Mouse (Mus musculus) G1E-ER4 (cell line): ENCODE results near the gene Ppm1h. TPM values are rescaled to one million over a fixed set of nuclear protein-coding genes. Genes with fewer than 3 reads are reported as not detected.

Experiments used
- GATA1 ChIP-seq: IDR thresholded peaks from one replicate; pipeline ENCODE4 v1.8.0; 2012; ENCODE audit warnings: low read length, inconsistent platforms
- polyA plus RNA-seq: library from polyadenylated mRNA; stranded (reverse); fragments of >175 nt; gene quantifications from 2 replicates; pipeline ENCODE4 v1.2.3, GENCODE M21; 2012

Ppm1h gene
- polyA plus RNA-seq, 1 experiment: not detected

GRCm38 (mm10) chr10:122887528-122888183 is 209.1 kb downstream of the Ppm1h start:
- TF ChIP-seq GATA1: no peak

- no peak for TF ChIP-seq GATA1
These were observed 212.3 kb downstream of the Ppm1h start for GRCm38 (mm10) chr10:122890682-122891350.

GRCm38 (mm10) chr10:122891461-122891860 is 212.9 kb downstream of the Ppm1h start:
- TF ChIP-seq GATA1: no peak

GRCm38 (mm10) chr10:122894555-122895069 is 216.1 kb downstream of the Ppm1h start:
- no peak for TF ChIP-seq GATA1

GRCm38 (mm10) chr10:122895121-122895770 is 216.7 kb downstream of the Ppm1h start:
- no peak for TF ChIP-seq GATA1

- no peak for TF ChIP-seq GATA1
These were observed 221.4 kb downstream of the Ppm1h start for GRCm38 (mm10) chr10:122899971-122900370.

- no peak for TF ChIP-seq GATA1
These were observed 221.9 kb downstream of the Ppm1h start for GRCm38 (mm10) chr10:122900466-122900865.

GRCm38 (mm10) chr10:122901379-122901778 is 222.8 kb downstream of the Ppm1h start:
- TF ChIP-seq GATA1: no peak

- no peak for TF ChIP-seq GATA1
These were observed 231.0 kb downstream of the Ppm1h start for GRCm38 (mm10) chr10:122909406-122910032.

GRCm38 (mm10) chr10:122910798-122911225 is 232.2 kb downstream of the Ppm1h start:
- TF ChIP-seq GATA1: no peak

GRCm38 (mm10) chr10:122911668-122912067 is 233.1 kb downstream of the Ppm1h start:
- TF ChIP-seq GATA1: no peak

- no peak for TF ChIP-seq GATA1
These were observed 233.6 kb downstream of the Ppm1h start for GRCm38 (mm10) chr10:122912086-122912690.

- TF ChIP-seq GATA1: no peak
These were observed 234.3 kb downstream of the Ppm1h start for GRCm38 (mm10) chr10:122912701-122913368.

GRCm38 (mm10) chr10:122913393-122913792 is 234.8 kb downstream of the Ppm1h start:
- TF ChIP-seq GATA1: no peak

- no peak for TF ChIP-seq GATA1
These were observed 237.3 kb downstream of the Ppm1h start for GRCm38 (mm10) chr10:122915905-122916304.
